Mouse (Mus musculus) liver, embryonic 18 days (tissue): ENCODE results near the gene Rtl6. TPM values are rescaled to one million over a fixed set of nuclear protein-coding genes. Genes with fewer than 3 reads are reported as not detected.

Experiments
- polyA plus RNA-seq: library from polyadenylated mRNA; depleted of rRNA; stranded (reverse); fragments of >200 nt; gene quantifications from 2 replicates; pipeline ENCODE4 v1.2.3, GENCODE M21; 2012; rRNA removed

The Rtl6 gene
- polyA plus RNA-seq: 0.72 and 0.77 TPM in 2 replicates

GRCm38 (mm10) chr15:84557189-84557921, at the start of gene Rtl6:
Gene Rtl6 (minus strand): TSS chr15:84557823.

Other genes starting within 250 kb of the Rtl6 start
- 13.0 and 14.1 TPM in 2 replicates for gene Parvg, start 233.8 kb downstream of the Rtl6 start, polyA plus RNA-seq
- gene Shisal1, start 110.7 kb downstream of the Rtl6 start, polyA plus RNA-seq: 0.05 and 0.06 TPM in 2 replicates
- 5.0 and 5.7 TPM in 2 replicates for gene Prr5, start 111.8 kb upstream of the Rtl6 start, polyA plus RNA-seq
- 0.26 and 0.35 TPM in 2 replicates for gene Arhgap8, start 162.2 kb upstream of the Rtl6 start, polyA plus RNA-seq